ENCODE assay signal across 8 mouse cellular contexts in the genomic region with DNA sequence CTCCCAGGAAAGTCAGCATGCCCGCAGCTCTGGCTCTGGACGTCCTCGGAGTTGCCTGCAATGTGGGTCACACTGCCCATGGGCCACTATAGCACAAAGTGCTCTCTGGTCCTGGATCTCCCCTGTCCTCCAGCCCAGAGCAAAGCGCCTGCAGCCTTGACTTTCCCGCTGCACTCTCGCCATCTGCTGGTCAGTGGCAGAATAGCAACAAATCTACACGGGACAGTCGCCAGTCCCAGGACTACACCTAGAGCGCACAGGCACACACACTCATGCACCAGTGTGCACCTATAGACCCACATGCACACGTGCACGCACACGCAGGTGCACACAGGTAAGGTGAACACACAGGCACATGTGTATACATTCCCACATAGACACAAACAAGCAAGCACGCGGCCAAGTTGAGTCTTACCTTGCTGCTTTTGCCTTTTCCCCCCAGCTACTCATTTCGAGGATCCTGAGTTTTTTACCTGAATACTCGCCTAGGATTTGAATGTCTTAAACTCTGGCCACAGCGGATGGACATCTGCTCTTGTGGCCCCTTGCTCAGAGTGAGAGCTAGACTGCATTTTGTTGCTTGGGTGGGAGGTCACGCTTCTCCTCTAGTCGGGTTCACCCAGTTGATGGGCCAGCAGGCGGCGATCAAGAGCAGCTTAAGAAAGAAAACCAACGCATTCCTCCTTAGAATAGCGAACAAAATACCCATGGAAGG. TPM values are rescaled to one million over a fixed set of nuclear protein-coding genes. Genes with fewer than 3 reads are reported as not detected.
DNase-seq lines count a peak whose midpoint lies in the region; ATAC-seq lines count a peak whose summit lies in the region.

No protein-coding gene starts in this region.

- 7% methylated on average over 23 of the region's 23 CpGs for WGBS in embryonic facial prominence, embryonic 12.5 days
- WGBS in limb, embryonic 12.5 days, result 7% methylated on average over 23 of the region's 23 CpGs
- WGBS in midbrain, embryonic 14.5 days, result 7% methylated on average over 23 of the region's 23 CpGs

- no peaks in the 10 kb centered on the region for H3K9me3 ChIP-seq in embryonic facial prominence, embryonic 12.5 days
- no peaks in the 10 kb centered on the region for H3K9me3 ChIP-seq in limb, embryonic 12.5 days
- no peaks in the 10 kb centered on the region for H3K9me3 ChIP-seq in midbrain, embryonic 14.5 days (ENCODE audit: control insufficient read depth, low read length)

- H3K27ac ChIP-seq in embryonic facial prominence, embryonic 12.5 days, result no peak overlapping the region
- H3K27ac ChIP-seq in limb, embryonic 12.5 days, result no peak overlapping the region
- no peak overlapping the region for H3K27ac ChIP-seq in midbrain, embryonic 14.5 days (replicated peaks; ENCODE audit: low read depth, low read length)

- H3K36me3 ChIP-seq in embryonic facial prominence, embryonic 12.5 days, result no peaks in the 10 kb centered on the region
- H3K36me3 ChIP-seq in limb, embryonic 12.5 days, result no peaks in the 10 kb centered on the region
- H3K36me3 ChIP-seq in midbrain, embryonic 14.5 days (ENCODE audit: control insufficient read depth, insufficient read depth, low read length), result no peaks in the 10 kb centered on the region

- H3K4me3 ChIP-seq in embryonic facial prominence, embryonic 12.5 days, result no peak overlapping the region
- H3K4me3 ChIP-seq in limb, embryonic 12.5 days (replicated peaks), result no peak overlapping the region
- H3K4me3 ChIP-seq in midbrain, embryonic 14.5 days (replicated peaks; ENCODE audit: low read depth, low read length), result no peak overlapping the region

- H3K4me1 ChIP-seq in embryonic facial prominence, embryonic 12.5 days, result peaks cover 5% of the 10 kb centered on the region
- peaks cover 11% of the 10 kb centered on the region for H3K4me1 ChIP-seq in limb, embryonic 12.5 days (replicated peaks)
- 0 out of 2 replicates have a peak, but pooled peaks cover 6% of the 10 kb centered on the region for H3K4me1 ChIP-seq in midbrain, embryonic 14.5 days (ENCODE audit: control insufficient read depth, insufficient read depth, low read length)

- H3K4me2 ChIP-seq in embryonic facial prominence, embryonic 12.5 days (replicated peaks), result peak overlapping the region; percentile 33; the same call in 1 of the 2 replicates
- peak overlapping the region; percentile 44 for H3K4me2 ChIP-seq in limb, embryonic 12.5 days
- H3K4me2 ChIP-seq in midbrain, embryonic 14.5 days (ENCODE audit: low read length), result peak overlapping the region; percentile 29; the same call in 1 of the 2 replicates

- peak; percentile 41 for DNase-seq in CD4-positive, CD25-positive, alpha-beta regulatory T cell, adult 2 months (ENCODE audit: low read depth, low spot score)
- DNase-seq in heart, adult 9 months (ENCODE audit: low spot score in 2 of 2), result peak; percentile 11 to 43
- DNase-seq in kidney, adult 8-10 months, result peak; percentile 37 to 82
- DNase-seq in midbrain, embryonic 14.5 days, result peak; percentile 87
- DNase-seq in spleen, postnatal 36 days (ENCODE audit: low spot score in 2 of 2), result peak; percentile 18 to 28

- no peak overlapping the region for H3K9ac ChIP-seq in embryonic facial prominence, embryonic 12.5 days
- no peak overlapping the region for H3K9ac ChIP-seq in limb, embryonic 12.5 days (replicated peaks)
- H3K9ac ChIP-seq in midbrain, embryonic 14.5 days (replicated peaks; ENCODE audit: low read length), result no peak overlapping the region

- peaks cover 3% of the 10 kb centered on the region; the same call in 1 of the 2 replicates for H3K27me3 ChIP-seq in embryonic facial prominence, embryonic 12.5 days
- peaks cover 15% of the 10 kb centered on the region for H3K27me3 ChIP-seq in limb, embryonic 12.5 days
- no peaks in the 10 kb centered on the region for H3K27me3 ChIP-seq in midbrain, embryonic 14.5 days (ENCODE audit: control insufficient read depth, insufficient read depth, low read length)

- ATAC-seq in CD4-positive, CD25-positive, alpha-beta regulatory T cell, adult 4 months, result no peak
- ATAC-seq in embryonic facial prominence, embryonic 12.5 days (ENCODE audit: insufficient number of reproducible peaks, insufficient read depth, low FRiP score, low TSS enrichment), result peak; percentile 78
- ATAC-seq in limb, embryonic 12.5 days (ENCODE audit: insufficient number of reproducible peaks, insufficient read depth, low FRiP score, low TSS enrichment, low read depth), result peak; percentile 82
- ATAC-seq in midbrain, embryonic 14.5 days (ENCODE audit: low FRiP score, low TSS enrichment), result peak; percentile 70

RNA-seq across cellular contexts. Expression of gene 4933402J07Rik, which starts 26.9 kb away (rescaled TPM):
- polyA plus RNA-seq in CD4-positive, CD25-positive, alpha-beta regulatory T cell, adult 4 months (2017; shearing (Covaris generic)), result not detected
- polyA plus RNA-seq in embryonic facial prominence, embryonic 12.5 days (2016; fragmentation: Nextera tagmentation; extraction: Ambion mirVana), result not detected in 2 replicates
- polyA plus RNA-seq in limb, embryonic 12.5 days (2016; fragmentation: Nextera tagmentation; extraction: Ambion mirVana), result not detected in 2 replicates
- not detected in 2 replicates for polyA plus RNA-seq in midbrain, embryonic 14.5 days (2014; fragmentation: Nextera tagmentation; extraction: Ambion mirVana)

Comparison
In these comparisons a context has a peak if more than half of its experiments do, and no peak if none do; other contexts are left out.
1. DNase-seq: peak in every context shown above with its lines; median percentile 87 in midbrain, embryonic 14.5 days; 60 in kidney, adult 8-10 months; 41 in CD4-positive, CD25-positive, alpha-beta regulatory T cell, adult 2 months; 27 in heart, adult 9 months; 23 in spleen, postnatal 36 days.